Mouse (Mus musculus): ENCODE results near the gene Trpm7.

The Trpm7 gene

GRCm38 (mm10) chr2:126875871-126876796 is at the start of gene Trpm7:
Trpm7 (minus strand) TSS chr2:126876230.
- DNase-seq (ENCODE audit: low spot score in 2 of 2) = peak; percentile 95 to 96

DNA sequence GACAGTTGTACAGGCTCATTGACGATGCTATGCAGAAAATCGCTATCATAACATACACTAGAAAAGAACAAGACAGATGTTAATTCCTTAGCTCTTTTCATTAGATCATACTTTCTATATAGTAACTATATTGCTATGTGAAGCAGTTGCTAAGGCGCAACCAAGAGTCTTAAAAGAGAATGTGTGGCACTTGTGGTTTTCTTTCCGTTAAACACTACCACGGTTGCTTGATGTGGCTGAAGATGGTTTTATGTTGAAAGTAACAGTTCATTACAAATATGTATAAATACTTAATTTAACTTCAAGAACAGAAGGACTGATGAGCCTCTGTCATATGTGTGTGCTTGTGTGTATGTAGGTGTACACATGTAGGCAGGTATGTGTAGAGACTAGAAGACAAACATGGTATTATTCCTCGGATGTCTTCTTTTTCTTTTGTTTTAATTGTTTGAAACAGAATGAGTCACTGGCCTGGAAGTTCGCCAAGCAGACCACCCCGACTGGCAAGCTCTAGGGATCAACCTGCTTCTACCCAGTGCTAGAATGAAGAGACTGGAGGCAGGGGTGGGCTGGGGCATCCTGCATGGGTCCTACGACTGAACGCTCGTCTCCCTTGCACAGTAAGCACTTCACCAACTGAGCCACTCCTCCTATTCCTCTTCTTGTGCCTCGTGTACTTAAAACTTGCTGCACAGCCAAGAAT is 44.5 kb upstream of the Trpm7 start:
- DNase-seq (ENCODE audit: low spot score in 2 of 2) = no peak

- DNase-seq (ENCODE audit: low spot score in 2 of 2) = no peak
These were observed 40.2 kb upstream of the Trpm7 start for GRCm38 (mm10) chr2:126916236-126916635.

- DNase-seq (ENCODE audit: low spot score in 2 of 2) = peak; percentile 12 to 33
These were observed 38.1 kb upstream of the Trpm7 start for GRCm38 (mm10) chr2:126914096-126914495.

GRCm38 (mm10) chr2:126904162-126904561 is 28.1 kb upstream of the Trpm7 start:
- no peak for DNase-seq (ENCODE audit: low spot score in 2 of 2)

- peak; percentile 44 to 68 for DNase-seq (ENCODE audit: low spot score in 2 of 2)
These were observed 21.5 kb upstream of the Trpm7 start for GRCm38 (mm10) chr2:126897511-126897910.

GRCm38 (mm10) chr2:126896941-126897340 is 20.9 kb upstream of the Trpm7 start:
- no peak for DNase-seq (ENCODE audit: low spot score in 2 of 2)

DNA sequence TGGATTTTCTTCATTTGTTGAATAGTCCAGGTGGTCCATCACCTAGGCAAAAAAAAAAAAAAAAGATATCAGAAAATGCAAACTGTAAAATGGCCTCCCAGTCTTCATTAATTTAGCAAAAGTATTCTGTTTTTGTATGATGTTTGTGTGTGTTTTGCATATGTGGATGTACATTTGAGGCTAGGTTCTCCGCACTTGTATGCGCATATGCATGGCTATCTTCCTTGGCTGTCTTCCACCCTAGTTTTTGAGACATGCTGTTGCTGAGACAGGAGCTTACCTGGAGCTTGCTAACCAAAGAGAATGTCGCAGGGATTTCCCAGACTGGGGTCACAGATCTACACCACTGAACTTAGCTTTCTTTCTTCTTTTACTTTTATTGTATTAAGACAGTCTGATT is 18.2 kb upstream of the Trpm7 start:
- DNase-seq (ENCODE audit: low spot score in 2 of 2) = no peak

DNA sequence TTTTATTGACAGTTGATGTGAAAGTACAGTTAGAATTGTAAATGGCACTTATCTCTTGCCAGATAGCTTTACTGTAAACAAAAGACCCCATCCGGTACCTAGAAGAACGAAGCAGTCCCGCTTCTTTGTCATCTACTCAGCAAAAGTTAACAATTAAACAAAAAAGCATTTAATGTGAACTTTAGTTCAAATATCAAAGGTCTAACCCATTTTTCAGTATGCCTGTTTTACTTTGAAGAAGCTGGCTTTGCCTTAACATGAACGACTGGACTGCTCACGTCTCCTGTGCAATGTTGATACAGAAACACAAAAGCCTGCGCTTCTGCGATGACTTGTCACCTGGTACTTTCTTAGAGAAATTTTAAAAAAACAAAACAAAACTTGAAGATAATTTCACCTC is 16.3 kb upstream of the Trpm7 start:
- no peak for DNase-seq (ENCODE audit: low spot score in 2 of 2)

DNA sequence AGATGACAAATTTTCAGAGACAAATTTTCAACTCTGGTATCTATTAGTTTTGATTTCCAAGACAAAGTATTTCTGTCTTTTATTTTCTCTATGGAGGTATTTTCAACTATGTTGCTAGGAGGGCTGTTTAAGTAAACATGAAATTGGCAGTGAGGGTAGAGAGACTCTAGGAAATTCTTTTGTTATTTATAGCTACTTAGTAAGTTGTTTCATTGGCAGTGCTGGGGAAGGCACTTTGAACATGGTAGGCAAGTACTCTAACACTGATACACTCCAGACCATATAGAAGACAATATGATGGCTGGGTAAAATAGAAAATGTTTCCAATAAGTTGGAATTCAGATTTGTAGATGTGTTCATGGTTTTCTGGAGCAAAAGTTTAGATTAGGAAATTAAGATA is 15.7 kb upstream of the Trpm7 start:
- peak in 1 of 2 experiments; percentile 20 for DNase-seq (ENCODE audit: low spot score in 2 of 2)

- no peak for DNase-seq (ENCODE audit: low spot score in 2 of 2)
These were observed 11.1 kb upstream of the Trpm7 start for GRCm38 (mm10) chr2:126887141-126887540.

DNA sequence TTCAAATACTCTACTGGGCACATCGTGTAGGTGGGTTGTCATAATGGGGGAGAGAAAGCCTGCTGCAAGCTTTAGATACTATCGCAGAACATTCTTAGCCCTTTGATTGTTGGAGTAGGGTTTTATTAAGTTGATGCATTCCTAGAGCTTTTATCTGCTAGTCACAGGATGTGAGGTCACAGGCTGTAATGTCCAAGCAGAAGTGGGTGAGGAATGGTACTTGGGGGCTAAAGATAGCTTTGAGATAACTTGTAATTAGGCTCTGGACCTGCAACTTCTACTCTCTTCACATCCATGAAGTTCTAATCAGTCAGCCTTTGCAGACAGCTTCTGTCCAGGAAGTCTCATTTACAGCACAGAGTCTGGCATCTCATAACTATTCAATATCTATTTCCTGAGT is 9.8 kb upstream of the Trpm7 start:
- no peak for DNase-seq (ENCODE audit: low spot score in 2 of 2)

GRCm38 (mm10) chr2:126882711-126883110 is 6.7 kb upstream of the Trpm7 start:
- DNase-seq (ENCODE audit: low spot score in 2 of 2) = peak in 1 of 2 experiments; percentile 9

- no peak for DNase-seq (ENCODE audit: low spot score in 2 of 2)
These were observed 2.0 kb upstream of the Trpm7 start for GRCm38 (mm10) chr2:126877991-126878390.

DNA sequence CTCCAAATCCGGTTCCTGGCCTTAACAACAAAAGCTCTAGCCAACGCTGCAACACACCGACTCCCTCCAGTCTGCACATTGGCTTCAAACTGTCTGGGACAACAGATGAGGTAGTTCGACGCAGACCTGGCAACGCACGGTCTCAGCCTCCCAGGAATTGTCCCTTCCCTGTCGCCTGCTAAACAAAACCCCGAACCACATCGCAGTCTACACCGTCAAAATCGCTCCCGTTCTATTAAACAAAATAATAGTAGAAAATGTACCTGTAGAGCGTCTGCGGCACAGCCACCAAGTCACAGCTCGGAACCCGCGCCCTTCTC is 554 bp downstream of the Trpm7 start:
- DNase-seq (ENCODE audit: low spot score in 2 of 2) = peak; percentile 42 to 44

- DNase-seq (ENCODE audit: low spot score in 2 of 2) = no peak
These were observed 1.1 kb downstream of the Trpm7 start for GRCm38 (mm10) chr2:126874809-126875515.

DNA sequence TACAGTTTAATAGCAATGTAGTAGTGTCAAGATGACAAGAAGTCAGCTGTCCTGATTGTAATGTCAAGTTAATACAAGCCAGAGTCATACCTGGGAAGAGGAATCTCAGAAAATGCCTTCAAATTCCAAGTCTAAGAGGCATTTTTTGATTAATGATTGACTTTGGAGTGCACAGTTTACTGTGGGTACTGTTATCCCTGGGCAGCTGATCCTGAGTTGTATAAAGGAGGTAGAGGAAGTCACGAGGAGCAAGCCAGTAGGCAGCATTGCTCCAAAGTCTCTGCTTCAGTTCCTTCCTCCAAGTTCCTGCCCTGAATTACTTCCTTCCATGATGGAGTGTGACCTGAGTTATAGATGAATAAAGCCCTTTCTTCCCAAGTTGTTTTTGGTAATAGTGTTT is 9.7 kb downstream of the Trpm7 start:
- no peak for DNase-seq (ENCODE audit: low spot score in 2 of 2)

DNA sequence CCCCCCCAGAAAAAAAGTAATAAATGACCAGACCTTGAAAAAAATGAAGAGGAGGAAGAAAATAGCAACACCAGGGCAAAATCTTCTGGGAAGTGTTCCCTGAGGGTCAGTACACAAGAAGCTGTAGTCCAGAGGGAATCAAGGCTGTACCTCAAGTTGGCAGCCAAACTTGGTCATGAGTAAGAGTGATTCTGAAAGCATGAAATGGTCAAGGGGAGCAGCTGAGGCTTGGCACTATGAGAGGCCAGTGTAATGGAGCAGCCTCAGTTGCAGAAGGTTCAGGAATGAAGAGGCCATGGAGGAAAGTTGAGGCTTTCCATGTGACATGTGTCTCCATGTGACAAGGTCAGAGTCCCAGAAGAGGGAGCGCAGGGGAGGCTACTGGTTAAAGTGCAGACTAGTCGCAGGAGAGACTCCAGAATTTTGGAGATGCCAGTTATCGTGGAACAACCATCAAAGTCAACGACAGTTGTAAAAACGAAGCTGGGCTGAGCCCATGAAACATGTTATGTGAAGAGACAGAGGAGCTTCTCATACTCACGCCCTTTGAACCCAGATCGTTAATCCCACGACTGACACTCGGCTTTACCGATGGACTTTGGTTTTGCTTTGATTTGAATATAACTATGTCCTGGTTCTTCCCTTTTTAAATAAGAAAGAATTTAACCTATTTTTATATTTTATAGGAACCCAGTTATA is 10.4 kb downstream of the Trpm7 start:
- no peak for DNase-seq (ENCODE audit: low spot score in 2 of 2)

DNA sequence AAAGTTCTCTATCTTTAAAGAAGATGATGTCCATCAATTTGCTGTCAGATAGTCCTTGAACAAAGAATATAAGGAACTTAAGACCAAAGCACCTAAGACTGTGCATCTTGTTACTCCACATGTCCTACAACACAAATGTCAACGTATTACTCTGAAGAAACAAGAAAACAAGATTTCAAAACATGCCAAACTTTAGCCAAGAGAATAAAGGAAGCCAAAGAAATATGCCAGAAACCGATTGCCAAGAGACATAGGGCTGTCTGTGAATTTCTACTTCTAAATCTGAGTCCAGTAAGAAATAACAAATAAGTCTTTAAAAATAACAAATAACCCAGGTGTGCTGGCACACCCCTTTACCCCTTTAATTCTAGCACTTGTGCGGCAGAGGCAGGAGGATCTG is 11.0 kb downstream of the Trpm7 start:
- no peak for DNase-seq (ENCODE audit: low spot score in 2 of 2)

DNA sequence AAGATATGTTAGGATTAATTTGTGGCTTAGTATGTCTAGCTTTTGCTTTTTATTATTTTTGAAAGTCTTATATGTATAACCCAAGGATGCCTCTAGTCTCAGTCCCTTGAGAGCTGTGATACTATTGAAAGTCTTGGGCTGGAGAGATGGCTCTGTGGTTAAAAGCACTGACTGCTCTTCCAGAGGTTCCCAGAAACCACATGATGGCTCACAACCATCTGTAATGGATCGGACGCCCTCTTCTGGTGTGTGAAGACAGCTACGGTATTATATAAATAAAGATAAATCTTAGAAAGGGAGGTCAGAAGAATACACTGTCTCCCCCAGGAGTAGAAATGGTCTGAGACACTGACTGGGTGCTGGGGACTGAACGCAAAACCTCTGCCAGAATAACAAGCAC is 31.3 kb downstream of the Trpm7 start:
- no peak for DNase-seq (ENCODE audit: low spot score in 2 of 2)

GRCm38 (mm10) chr2:126838848-126839247 is 37.2 kb downstream of the Trpm7 start:
- DNase-seq (ENCODE audit: low spot score in 2 of 2) = peak in 1 of 2 experiments; percentile 7

DNA sequence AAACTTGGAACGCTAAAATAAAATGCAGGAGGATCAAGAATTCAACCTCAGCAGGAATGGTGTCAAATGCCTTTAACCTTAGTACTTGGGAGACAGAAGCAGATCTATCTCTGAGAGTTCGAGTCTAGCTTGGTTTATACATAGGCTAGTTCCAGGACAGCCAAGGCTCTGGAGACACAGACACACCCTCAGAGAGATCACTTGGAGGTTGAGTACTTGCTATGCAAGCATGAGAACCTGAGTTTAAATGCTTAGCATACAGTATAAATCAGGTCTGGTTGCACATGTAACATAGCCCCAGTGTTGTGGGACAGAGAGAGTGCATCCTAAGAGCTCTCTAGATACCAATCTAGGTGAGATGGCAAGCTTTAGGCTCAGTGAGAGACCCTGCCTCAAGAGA is 58.6 kb downstream of the Trpm7 start:
- no peak for DNase-seq (ENCODE audit: low spot score in 2 of 2)
